Mouse (Mus musculus) CD4-positive, CD25-positive, alpha-beta regulatory T cell (primary cell): ENCODE results near the gene Dixdc1. TPM values are rescaled to one million over a fixed set of nuclear protein-coding genes. Genes with fewer than 3 reads are reported as not detected.

Experiments used
- polyA plus RNA-seq: library from polyadenylated mRNA; unstranded; fragments of 100-300 nt; shearing (Covaris generic); gene quantifications from one replicate; pipeline ENCODE4 v1.2.1, GENCODE M21; 2017

The Dixdc1 gene
- 0.26 TPM for polyA plus RNA-seq

GRCm38 (mm10) chr9:50738914-50739870, at the start of gene Dixdc1:
Gene Dixdc1, minus strand, starts transcription at chr9:50739517.

GRCm38 (mm10) chr9:50774991-50775612, 35.8 kb upstream of the Dixdc1 start, which contains the start of the genes Alg9 and 1110032A03Rik:
Gene Alg9, plus strand, starts transcription at chr9:50775019.
Gene 1110032A03Rik, minus strand, starts transcription at chr9:50775520.

GRCm38 (mm10) chr9:50768107-50769002, 29.0 kb upstream of the Dixdc1 start, which contains the start of gene Fdxacb1:
Gene Fdxacb1, plus strand, starts transcription at chr9:50768236.

GRCm38 (mm10) chr9:50752054-50752602, 12.8 kb upstream of the Dixdc1 start, which contains the start of gene Hspb2:
Gene Hspb2, minus strand, starts transcription at chr9:50752354.

GRCm38 (mm10) chr9:50751323-50751722, 12.0 kb upstream of the Dixdc1 start, which contains the start of gene Cryab:
Gene Cryab, plus strand, starts transcription at chr9:50751325.

GRCm38 (mm10) chr9:50746214-50746677, 6.9 kb upstream of the Dixdc1 start, which contains the start of gene 2310030G06Rik:
Gene 2310030G06Rik, minus strand, starts transcription at chr9:50746536.

GRCm38 (mm10) chr9:50659392-50660217, 79.7 kb downstream of the Dixdc1 start, which contains the start of gene Dlat:
Gene Dlat, minus strand, starts transcription at chr9:50659780.

GRCm38 (mm10) chr9:50616766-50617603, 122.3 kb downstream of the Dixdc1 start, which contains the start of the genes Pih1d2 and Nkapd1:
Gene Pih1d2, plus strand, starts transcription at chr9:50617321.
Gene Nkapd1, minus strand, starts transcription at chr9:50617464.

Other genes starting within 250 kb of the Dixdc1 start
- 0.17 TPM for gene Plet1, start 245.0 kb downstream of the Dixdc1 start, polyA plus RNA-seq
- 135 TPM for gene Pts, start 210.8 kb downstream of the Dixdc1 start, polyA plus RNA-seq
- gene Il18, start 184.7 kb downstream of the Dixdc1 start, polyA plus RNA-seq: 3.1 TPM
- 0.68 TPM for gene Bco2, start 184.3 kb downstream of the Dixdc1 start, polyA plus RNA-seq
- 0.18 TPM for gene Tex12, start 178.2 kb downstream of the Dixdc1 start, polyA plus RNA-seq
- 161 TPM for gene Sdhd, start 135.7 kb downstream of the Dixdc1 start, polyA plus RNA-seq
- 99.1 TPM for gene Timm8b, start 135.6 kb downstream of the Dixdc1 start, polyA plus RNA-seq
- not detected for gene Pih1d2, start 122.2 kb downstream of the Dixdc1 start, polyA plus RNA-seq
- gene Nkapd1, start 122.1 kb downstream of the Dixdc1 start, polyA plus RNA-seq: 24.1 TPM
- gene Dlat, start 79.7 kb downstream of the Dixdc1 start, polyA plus RNA-seq: 44.4 TPM
- not detected for gene 2310030G06Rik, start 7.0 kb upstream of the Dixdc1 start, polyA plus RNA-seq
- not detected for gene Cryab, start 11.8 kb upstream of the Dixdc1 start, polyA plus RNA-seq
- gene Hspb2, start 12.8 kb upstream of the Dixdc1 start, polyA plus RNA-seq: not detected
- gene Fdxacb1, start 28.7 kb upstream of the Dixdc1 start, polyA plus RNA-seq: 7.4 TPM
- gene Alg9, start 35.5 kb upstream of the Dixdc1 start, polyA plus RNA-seq: 25.6 TPM
- gene 1110032A03Rik, start 36.0 kb upstream of the Dixdc1 start, polyA plus RNA-seq: 16.7 TPM
- 79.0 TPM for gene Ppp2r1b, start 105.8 kb upstream of the Dixdc1 start, polyA plus RNA-seq